28 mouse cellular contexts compared by ENCODE assay signal in genomic region chr6:27956278-27956857, GRCm38 (mm10).
DNase-seq lines count a peak whose midpoint lies in the region; ATAC-seq lines count a peak whose summit lies in the region.
"Had no signal": no experiment of that assay in that cellular context is flagged by ENCODE, and none has a peak within 500 bp of the region (broad histone marks: within the 10 kb centered on the region; RNA-seq: fewer than 3 reads in every experiment).

No protein-coding gene starts in this region.

- H3K27ac ChIP-seq in forebrain, embryonic 15.5 days (replicated peaks) = no peak overlapping the region
- H3K27ac ChIP-seq in forebrain, embryonic 11.5 days (ENCODE audit: low read depth, low read length) = no peak overlapping the region
- no peak overlapping the region for H3K27ac ChIP-seq in neural tube, embryonic 15.5 days (replicated peaks)
- no peak overlapping the region for H3K27ac ChIP-seq in midbrain, embryonic 14.5 days (replicated peaks; ENCODE audit: low read depth, low read length)
- H3K27ac ChIP-seq: embryonic facial prominence, embryonic 13.5 days; heart, embryonic 10.5 days; heart, embryonic 15.5 days; hindbrain, embryonic 13.5 days; kidney, embryonic 15.5 days; left cerebral cortex, adult 2 months; limb, embryonic 12.5 days; liver, embryonic 15.5 days; neural tube, embryonic 12.5 days; stomach, postnatal 0 days had no signal

- no peaks in the 10 kb centered on the region for H3K27me3 ChIP-seq in forebrain, embryonic 15.5 days
- H3K27me3 ChIP-seq in forebrain, embryonic 11.5 days (ENCODE audit: control insufficient read depth, insufficient read depth, low read length) = no peaks in the 10 kb centered on the region
- no peaks in the 10 kb centered on the region for H3K27me3 ChIP-seq in neural tube, embryonic 15.5 days (replicated peaks)
- H3K27me3 ChIP-seq in midbrain, embryonic 14.5 days (ENCODE audit: control insufficient read depth, insufficient read depth, low read length) = no peaks in the 10 kb centered on the region
- H3K27me3 ChIP-seq: embryonic facial prominence, embryonic 13.5 days; heart, embryonic 15.5 days; hindbrain, embryonic 13.5 days; kidney, embryonic 15.5 days; limb, embryonic 12.5 days; liver, embryonic 15.5 days; neural tube, embryonic 12.5 days had no signal

- H3K4me3 ChIP-seq in forebrain, embryonic 15.5 days = no peak overlapping the region
- H3K4me3 ChIP-seq in forebrain, embryonic 11.5 days (ENCODE audit: low read depth, low read length) = no peak overlapping the region
- no peak overlapping the region for H3K4me3 ChIP-seq in neural tube, embryonic 15.5 days (replicated peaks)
- H3K4me3 ChIP-seq in midbrain, embryonic 14.5 days (replicated peaks; ENCODE audit: low read depth, low read length) = no peak overlapping the region
- H3K4me3 ChIP-seq: embryonic facial prominence, embryonic 13.5 days; heart, embryonic 10.5 days; heart, embryonic 15.5 days; hindbrain, embryonic 13.5 days; kidney, embryonic 15.5 days; left cerebral cortex, adult 2 months; limb, embryonic 12.5 days; liver, embryonic 15.5 days; neural tube, embryonic 12.5 days had no signal

- WGBS in forebrain, embryonic 15.5 days = 53% methylated on average over 6 of the region's 6 CpGs
- 77% methylated on average over 6 of the region's 6 CpGs for WGBS in forebrain, embryonic 11.5 days
- 66% methylated on average over 6 of the region's 6 CpGs for WGBS in neural tube, embryonic 15.5 days
- 77% methylated on average over 6 of the region's 6 CpGs for WGBS in midbrain, embryonic 14.5 days

- no peaks in the 10 kb centered on the region for H3K4me1 ChIP-seq in forebrain, embryonic 15.5 days
- no peaks in the 10 kb centered on the region for H3K4me1 ChIP-seq in forebrain, embryonic 11.5 days (replicated peaks; ENCODE audit: control insufficient read depth, insufficient read depth, low read length)
- no peaks in the 10 kb centered on the region for H3K4me1 ChIP-seq in neural tube, embryonic 15.5 days
- H3K4me1 ChIP-seq in midbrain, embryonic 14.5 days (ENCODE audit: control insufficient read depth, insufficient read depth, low read length) = no peaks in the 10 kb centered on the region
- H3K4me1 ChIP-seq: embryonic facial prominence, embryonic 13.5 days; heart, embryonic 10.5 days; heart, embryonic 15.5 days; kidney, embryonic 15.5 days; limb, embryonic 12.5 days; liver, embryonic 15.5 days; neural tube, embryonic 12.5 days had no signal

- H3K9ac ChIP-seq in forebrain, embryonic 15.5 days (replicated peaks) = no peak overlapping the region
- no peak overlapping the region for H3K9ac ChIP-seq in forebrain, embryonic 11.5 days (ENCODE audit: low read length)
- H3K9ac ChIP-seq in neural tube, embryonic 15.5 days (replicated peaks) = no peak overlapping the region
- H3K9ac ChIP-seq in midbrain, embryonic 14.5 days (replicated peaks; ENCODE audit: low read length) = no peak overlapping the region
- H3K9ac ChIP-seq: embryonic facial prominence, embryonic 13.5 days; heart, embryonic 15.5 days; hindbrain, embryonic 13.5 days; kidney, embryonic 15.5 days; limb, embryonic 12.5 days; liver, embryonic 15.5 days; lung, embryonic 14.5 days; neural tube, embryonic 12.5 days had no signal

- peak; percentile 70 for ATAC-seq in forebrain, embryonic 15.5 days (replicated peaks)
- no peak for ATAC-seq in forebrain, embryonic 11.5 days (replicated peaks; ENCODE audit: low FRiP score)
- 0 out of 2 replicates have a peak, but pooled peaks have one; percentile 28 for ATAC-seq in neural tube, embryonic 15.5 days (ENCODE audit: low FRiP score)
- 0 out of 2 replicates have a peak, but pooled peaks have one; percentile 24 for ATAC-seq in midbrain, embryonic 14.5 days (ENCODE audit: low FRiP score, low TSS enrichment)

- H3K4me2 ChIP-seq in forebrain, embryonic 15.5 days (replicated peaks) = no peak overlapping the region
- H3K4me2 ChIP-seq in forebrain, embryonic 11.5 days (ENCODE audit: low read depth, low read length, severe bottlenecking) = no peak overlapping the region
- no peak overlapping the region for H3K4me2 ChIP-seq in neural tube, embryonic 15.5 days
- no peak overlapping the region for H3K4me2 ChIP-seq in midbrain, embryonic 14.5 days (ENCODE audit: low read length)
- H3K4me2 ChIP-seq: embryonic facial prominence, embryonic 13.5 days; heart, embryonic 15.5 days; hindbrain, embryonic 13.5 days; kidney, embryonic 15.5 days; limb, embryonic 12.5 days; liver, embryonic 15.5 days; lung, embryonic 14.5 days; neural tube, embryonic 12.5 days had no signal

- DNase-seq in forebrain, embryonic 11.5 days (ENCODE audit: low spot score) = no peak
- no peak for DNase-seq in neural tube, embryonic 10.5 days (ENCODE audit: extremely low spot score, low spot score)
- no peak for DNase-seq in midbrain, embryonic 14.5 days
- no peak for DNase-seq in thymus, postnatal 25 days
- no peak for DNase-seq in gastrocnemius, adult 8-10 months (ENCODE audit: low spot score in 2 of 2)
- DNase-seq: cerebellum, adult 8-10 months; cerebellum, postnatal 36 days; gastrocnemius, postnatal 25 days; heart, adult 11 months; kidney, adult 18-20 months; kidney, postnatal 25 days; lung, embryonic 14.5 days; lung, postnatal 14 days; right cerebral cortex, postnatal 4 days; thymus, adult 18-20 months; thymus, postnatal 36 days had no signal

- H3K36me3 ChIP-seq in forebrain, embryonic 15.5 days = no peaks in the 10 kb centered on the region
- no peaks in the 10 kb centered on the region for H3K36me3 ChIP-seq in forebrain, embryonic 11.5 days (ENCODE audit: control insufficient read depth, insufficient read depth, low read length)
- H3K36me3 ChIP-seq in neural tube, embryonic 15.5 days = no peaks in the 10 kb centered on the region
- no peaks in the 10 kb centered on the region for H3K36me3 ChIP-seq in midbrain, embryonic 14.5 days (ENCODE audit: control insufficient read depth, insufficient read depth, low read length)
- H3K36me3 ChIP-seq: embryonic facial prominence, embryonic 13.5 days; heart, embryonic 10.5 days; heart, embryonic 15.5 days; hindbrain, embryonic 13.5 days; kidney, embryonic 15.5 days; limb, embryonic 12.5 days; liver, embryonic 15.5 days; neural tube, embryonic 12.5 days had no signal

- no peaks in the 10 kb centered on the region for H3K9me3 ChIP-seq in forebrain, embryonic 15.5 days
- H3K9me3 ChIP-seq in forebrain, embryonic 11.5 days (ENCODE audit: control insufficient read depth, low read length) = no peaks in the 10 kb centered on the region
- H3K9me3 ChIP-seq in neural tube, embryonic 15.5 days (replicated peaks) = no peaks in the 10 kb centered on the region
- H3K9me3 ChIP-seq in midbrain, embryonic 14.5 days (ENCODE audit: control insufficient read depth, low read length) = no peaks in the 10 kb centered on the region
- H3K9me3 ChIP-seq: embryonic facial prominence, embryonic 13.5 days; heart, embryonic 10.5 days; heart, embryonic 15.5 days; hindbrain, embryonic 13.5 days; kidney, embryonic 15.5 days; limb, embryonic 12.5 days; liver, embryonic 15.5 days; neural tube, embryonic 12.5 days had no signal
